Mouse (Mus musculus) hindbrain, embryonic 16.5 days (tissue): ENCODE data around the gene Rpap3. TPM values are rescaled to one million over a fixed set of nuclear protein-coding genes. Genes with fewer than 3 reads are reported as not detected.
"Not testable (repeated sequence)": the region's sequence is repeated elsewhere in the genome, so short reads cannot be mapped to it uniquely, and the experiment has no call there.

Experiments
- ATAC-seq: fragments of 200-750 bp; cut with Nextera tagmentation; 2 replicates; pipeline ENCODE4 v1.8.0; 2017; ENCODE audit warnings: moderate TSS enrichment, moderate library complexity
- H3K27ac ChIP-seq: fragments of 300-500 bp; sonication (generic); 2 replicates; pipeline ENCODE4 v1.5.1; 2014; ENCODE audit warnings: low read depth, mild to moderate bottlenecking, control low read depth, low read length, moderate library complexity
- H3K27me3 ChIP-seq: fragments of 300-500 bp; sonication (generic); replicated peaks from 2 replicates; pipeline ENCODE4 v1.6.1; 2014; ENCODE audit warnings: low read length; ENCODE audit not compliant: control insufficient read depth, insufficient read depth
- H3K36me3 ChIP-seq: fragments of 300-500 bp; sonication (generic); 2 replicates; pipeline ENCODE4 v1.6.1; 2014; ENCODE audit warnings: mild to moderate bottlenecking, low read length, moderate library complexity, mixed read lengths; ENCODE audit not compliant: control insufficient read depth, insufficient read depth
- H3K4me1 ChIP-seq: fragments of 300-500 bp; sonication (generic); 2 replicates; pipeline ENCODE4 v1.6.1; 2014; ENCODE audit warnings: low read depth, low read length; ENCODE audit not compliant: control insufficient read depth, insufficient read depth
- H3K4me2 ChIP-seq: fragments of 300-500 bp; sonication (generic); 2 replicates; pipeline ENCODE4 v1.6.1; 2014; ENCODE audit warnings: mild to moderate bottlenecking, low read length, control low read depth, moderate library complexity
- H3K4me3 ChIP-seq: fragments of 300-500 bp; sonication (generic); 2 replicates; pipeline ENCODE4 v1.5.1; 2014; ENCODE audit warnings: mild to moderate bottlenecking, low read length, control low read depth, moderate library complexity
- H3K9ac ChIP-seq: fragments of 300-500 bp; sonication (generic); 2 replicates; pipeline ENCODE4 v1.6.1; 2014; ENCODE audit warnings: low read depth, mild to moderate bottlenecking, control low read depth, low read length, moderate library complexity
- H3K9me3 ChIP-seq: fragments of 300-500 bp; sonication (generic); 2 replicates; pipeline ENCODE4 v1.6.1; 2014; ENCODE audit warnings: mild to moderate bottlenecking, low read length, moderate library complexity; ENCODE audit not compliant: control insufficient read depth
- WGBS: fragments of 180-500 bp; shearing (Covaris S2); extraction: QIAGEN DNeasy Blood & Tissue Kit; methylation state at CpG from one replicate; pipeline ENCODE4 v1.1.7; 2014; 5-methylcytosine and 5-hydroxymethylcytosine counted together
- polyA plus RNA-seq: library from polyadenylated mRNA; unstranded; fragments of >200 nt; fragmentation: Nextera tagmentation; extraction: Ambion mirVana; gene quantifications from 2 replicates; pipeline ENCODE4 v1.2.1, GENCODE M21; 2015

The Rpap3 gene
- polyA plus RNA-seq, 1 experiment from 2014 or later = 33.8 TPM

- peaks cover 13% of the 10 kb centered on the region for H3K4me1 ChIP-seq
- H3K27ac ChIP-seq, ATAC-seq, H3K4me2 ChIP-seq, H3K9ac ChIP-seq, H3K27me3 ChIP-seq, H3K4me3 ChIP-seq, H3K9me3 ChIP-seq, H3K36me3 ChIP-seq: not testable (repeated sequence)
- WGBS = 80% methylated on average over 17 of the region's 17 CpGs
Observed at GRCm38 (mm10) chr15:97668158-97668877, 37.3 kb downstream of the Rpap3 start.

GRCm38 (mm10) chr15:97667437-97667836 lies 38.2 kb downstream of the Rpap3 start:
- 27% methylated on average over 7 of the region's 7 CpGs for WGBS

GRCm38 (mm10) chr15:97666457-97666770 lies 39.2 kb downstream of the Rpap3 start:
- Histone ChIP-seq H3K27me3 (no peaks in the 10 kb centered on the region), H3K4me1 (no peaks in the 10 kb centered on the region; the same call in 1 of the 2 replicates), H3K36me3 (no peaks in the 10 kb centered on the region), H3K4me3 (no peak overlapping the region), H3K9me3 (no peaks in the 10 kb centered on the region), H3K4me2 (no peak overlapping the region), H3K9ac (no peak overlapping the region), H3K27ac (no peak overlapping the region)
- no peak for ATAC-seq
- WGBS = 95% methylated on average over 10 of the region's 10 CpGs

More at GRCm38 (mm10) chr15:97667437-97667836, 38.2 kb downstream of the Rpap3 start:
- Histone ChIP-seq H3K4me2 (no peak overlapping the region), H3K4me3 (no peak overlapping the region), H3K36me3 (no peaks in the 10 kb centered on the region), H3K4me1 (peaks cover 9% of the 10 kb centered on the region), H3K9me3 (no peaks in the 10 kb centered on the region), H3K27ac (peak overlapping the region; percentile 36; the same call in 1 of the 2 replicates), H3K27me3 (no peaks in the 10 kb centered on the region), H3K9ac (no peak overlapping the region)
- ATAC-seq = no peak

- Histone ChIP-seq H3K27me3 (no peaks in the 10 kb centered on the region), H3K4me3 (no peak overlapping the region), H3K4me2 (no peak overlapping the region), H3K27ac (no peak overlapping the region), H3K9me3 (no peaks in the 10 kb centered on the region), H3K9ac (no peak overlapping the region), H3K4me1 (no peaks in the 10 kb centered on the region; the same call in 1 of the 2 replicates), H3K36me3 (no peaks in the 10 kb centered on the region)
- ATAC-seq = no peak
- 77% methylated on average over 25 of the region's 25 CpGs for WGBS
Observed at GRCm38 (mm10) chr15:97665770-97666456, 39.7 kb downstream of the Rpap3 start.

GRCm38 (mm10) chr15:97664981-97665668 lies 40.5 kb downstream of the Rpap3 start:
- no peaks in the 10 kb centered on the region for H3K9me3 ChIP-seq
- WGBS = 64% methylated on average over 16 of the region's 16 CpGs

GRCm38 (mm10) chr15:97663750-97664406 lies 41.7 kb downstream of the Rpap3 start:
- Histone ChIP-seq H3K4me2 (peak overlapping the region; percentile 78), H3K27me3 (no peaks in the 10 kb centered on the region), H3K9me3 (no peaks in the 10 kb centered on the region), H3K27ac (peak overlapping the region; percentile 82), H3K4me3 (peak overlapping the region; percentile 50), H3K36me3 (no peaks in the 10 kb centered on the region), H3K9ac (peak overlapping the region; percentile 58), H3K4me1 (no peaks in the 10 kb centered on the region; the same call in 1 of the 2 replicates)
- WGBS = 6% methylated on average over 19 of the region's 19 CpGs
- ATAC-seq = peak; percentile 75

More at GRCm38 (mm10) chr15:97664981-97665668, 40.5 kb downstream of the Rpap3 start:
- no peaks in the 10 kb centered on the region; the same call in 1 of the 2 replicates for H3K4me1 ChIP-seq
- H3K27ac ChIP-seq = no peak overlapping the region
- H3K36me3 ChIP-seq = no peaks in the 10 kb centered on the region
- H3K4me2 ChIP-seq = no peak overlapping the region
- no peak for ATAC-seq
- no peak overlapping the region for H3K4me3 ChIP-seq
- no peaks in the 10 kb centered on the region for H3K27me3 ChIP-seq
- H3K9ac ChIP-seq = no peak overlapping the region

GRCm38 (mm10) chr15:97658755-97659116 lies 46.9 kb downstream of the Rpap3 start:
- Histone ChIP-seq H3K4me3 (no peak overlapping the region), H3K27me3 (no peaks in the 10 kb centered on the region), H3K36me3 (no peaks in the 10 kb centered on the region), H3K9ac (no peak overlapping the region; the same call in 1 of the 2 replicates), H3K4me2 (peak overlapping the region; percentile 33), H3K4me1 (peaks cover 10% of the 10 kb centered on the region), H3K9me3 (no peaks in the 10 kb centered on the region), H3K27ac (no peak overlapping the region)
- 69% methylated on average over 8 of the region's 8 CpGs for WGBS
- no peak for ATAC-seq

GRCm38 (mm10) chr15:97657856-97658754 lies 47.5 kb downstream of the Rpap3 start:
- ATAC-seq = no peak; the same call in 1 of the 2 replicates

More at GRCm38 (mm10) chr15:97657856-97658754, 47.5 kb downstream of the Rpap3 start:
- H3K9ac ChIP-seq = no peak overlapping the region; the same call in 1 of the 2 replicates
- 36% methylated on average over 26 of the region's 26 CpGs for WGBS
- no peaks in the 10 kb centered on the region for H3K27me3 ChIP-seq
- no peaks in the 10 kb centered on the region for H3K9me3 ChIP-seq
- H3K4me2 ChIP-seq = peak overlapping the region; percentile 33
- no peak overlapping the region for H3K4me3 ChIP-seq
- peaks cover 10% of the 10 kb centered on the region for H3K4me1 ChIP-seq
- no peaks in the 10 kb centered on the region for H3K36me3 ChIP-seq
- H3K27ac ChIP-seq = no peak overlapping the region
